Mouse (Mus musculus) C2C12 (cell line): ENCODE measurements at regions not wholly inside any gene's neighbourhood (a gene's known extent, or its start where the extent isn't known, plus 50 kb on each side); places are given as distances from the start of the nearest gene placed in this dataset.

Source experiments
- CTCF ChIP-seq: IDR thresholded peaks from one replicate; pipeline ENCODE4 v1.5.1; 2011; ENCODE audit not compliant: control insufficient read depth, insufficient read depth, insufficient read length
- FOSL1 ChIP-seq: IDR thresholded peaks from one replicate; pipeline ENCODE4 v1.8.0; 2011; ENCODE audit warnings: mild to moderate bottlenecking, low read length; ENCODE audit not compliant: poor library complexity, insufficient read depth, severe bottlenecking
- MAX ChIP-seq: IDR thresholded peaks from one replicate; pipeline ENCODE4 v1.6.1; 2011; ENCODE audit warnings: mild to moderate bottlenecking, control low read depth
- MYOG ChIP-seq: IDR thresholded peaks from one replicate; pipeline ENCODE4 v1.6.1; 2011; ENCODE audit not compliant: control insufficient read depth, insufficient read length; ENCODE audit errors: extremely low read depth
- USF1 ChIP-seq: IDR thresholded peaks from one replicate; pipeline ENCODE4 v1.6.1; 2011; ENCODE audit warnings: low read depth, mild to moderate bottlenecking, control low read depth, moderate library complexity

DNA sequence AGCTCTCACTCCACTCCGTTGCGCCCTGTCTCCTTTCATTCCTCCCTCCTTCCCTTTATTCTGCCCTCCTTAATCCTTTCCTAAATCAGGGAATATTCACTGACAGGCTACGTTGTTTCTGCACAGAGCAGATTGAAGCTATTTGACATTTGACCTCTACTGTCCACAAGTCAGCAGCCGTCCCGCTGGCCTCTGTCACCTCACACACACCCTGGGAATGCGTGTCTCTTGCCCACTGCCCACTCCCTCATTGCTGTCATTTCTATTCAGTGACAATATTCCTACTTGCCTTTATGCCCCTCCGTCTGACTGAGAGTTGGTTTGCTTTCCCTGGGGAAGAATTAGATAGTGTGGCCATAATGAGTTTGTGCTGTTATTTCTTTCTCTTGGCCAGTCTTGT lies 188.1 kb upstream of the 1700012A03Rik start:
- TF ChIP-seq CTCF (no peak), MAX (no peak), FOSL1 (no peak), USF1 (no peak), MYOG (no peak)
